Mouse (Mus musculus) embryonic facial prominence, embryonic 13.5 days (tissue): ENCODE measurements around the gene Fancf. TPM values are rescaled to one million over a fixed set of nuclear protein-coding genes. Genes with fewer than 3 reads are reported as not detected.

ENCODE experiments used
- ATAC-seq: fragments of 200-750 bp; cut with Nextera tagmentation; 2 replicates; pipeline ENCODE4 v1.8.0; 2017; ENCODE audit warnings: low read depth; ENCODE audit not compliant: insufficient number of reproducible peaks, insufficient read depth, low FRiP score, low TSS enrichment
- H3K27ac ChIP-seq: fragments of 300-500 bp; sonication (generic); 2 replicates; pipeline ENCODE4 v1.5.1; 2015; ENCODE audit warnings: moderate library complexity, mild to moderate bottlenecking, inconsistent platforms
- H3K27me3 ChIP-seq: fragments of 300-500 bp; sonication (generic); 2 replicates; pipeline ENCODE4 v1.6.1; 2015; ENCODE audit warnings: mild to moderate bottlenecking, inconsistent platforms
- H3K36me3 ChIP-seq: fragments of 300-500 bp; sonication (generic); 2 replicates; pipeline ENCODE4 v1.6.1; 2015; ENCODE audit warnings: mild to moderate bottlenecking, inconsistent platforms
- H3K4me1 ChIP-seq: fragments of 300-500 bp; sonication (generic); 2 replicates; pipeline ENCODE4 v1.6.1; 2015; ENCODE audit warnings: inconsistent platforms
- H3K4me2 ChIP-seq: fragments of 300-500 bp; sonication (generic); 2 replicates; pipeline ENCODE4 v1.6.1; 2015; ENCODE audit warnings: moderate library complexity, mild to moderate bottlenecking, inconsistent platforms
- H3K4me3 ChIP-seq: fragments of 300-500 bp; sonication (generic); 2 replicates; pipeline ENCODE4 v1.5.1; 2015; ENCODE audit warnings: mild to moderate bottlenecking, inconsistent platforms
- H3K9ac ChIP-seq: fragments of 300-500 bp; sonication (generic); 2 replicates; pipeline ENCODE4 v1.6.1; 2015; ENCODE audit warnings: mild to moderate bottlenecking, inconsistent platforms
- H3K9me3 ChIP-seq: fragments of 300-500 bp; sonication (generic); 2 replicates; pipeline ENCODE4 v1.6.1; 2016; ENCODE audit warnings: inconsistent platforms
- WGBS: fragments of 180-500 bp; shearing (Covaris S2); methylation state at CpG from one replicate; pipeline ENCODE4 v1.1.7; 2015; ENCODE audit warnings: mixed read lengths; 5-methylcytosine and 5-hydroxymethylcytosine counted together
- polyA plus RNA-seq: library from polyadenylated mRNA; unstranded; fragments of >200 nt; fragmentation: Nextera tagmentation; extraction: Ambion mirVana; gene quantifications from 2 replicates; pipeline ENCODE4 v1.2.1, GENCODE M21; 2015

Fancf gene
- polyA plus RNA-seq, 1 experiment from 2014 or later = 8.0 TPM

- under 1% methylated on average over 8 of the region's 8 CpGs for WGBS
- H3K27ac ChIP-seq = peak overlapping the region; percentile 95
- peak overlapping the region; percentile 54 for H3K4me3 ChIP-seq
- no peaks in the 10 kb centered on the region for H3K9me3 ChIP-seq
- peak overlapping the region; percentile 91 for H3K4me2 ChIP-seq
- H3K9ac ChIP-seq = peak overlapping the region; percentile 72
- peak; percentile 65; the same call in 1 of the 2 replicates for ATAC-seq
- no peaks in the 10 kb centered on the region for H3K27me3 ChIP-seq
- H3K36me3 ChIP-seq = no peaks in the 10 kb centered on the region
- peaks cover 18% of the 10 kb centered on the region for H3K4me1 ChIP-seq
These were observed 16.7 kb upstream of the Fancf start for GRCm38 (mm10) chr7:51878730-51879129.

GRCm38 (mm10) chr7:51876316-51876715 lies 14.2 kb upstream of the Fancf start:
- peaks cover 18% of the 10 kb centered on the region for H3K4me1 ChIP-seq
- H3K36me3 ChIP-seq = no peaks in the 10 kb centered on the region
- no peak overlapping the region for H3K4me3 ChIP-seq
- no peak overlapping the region for H3K9ac ChIP-seq
- no peaks in the 10 kb centered on the region for H3K27me3 ChIP-seq
- no peak for ATAC-seq
- no peak overlapping the region for H3K27ac ChIP-seq
- H3K9me3 ChIP-seq = no peaks in the 10 kb centered on the region
- no peak overlapping the region for H3K4me2 ChIP-seq

DNA sequence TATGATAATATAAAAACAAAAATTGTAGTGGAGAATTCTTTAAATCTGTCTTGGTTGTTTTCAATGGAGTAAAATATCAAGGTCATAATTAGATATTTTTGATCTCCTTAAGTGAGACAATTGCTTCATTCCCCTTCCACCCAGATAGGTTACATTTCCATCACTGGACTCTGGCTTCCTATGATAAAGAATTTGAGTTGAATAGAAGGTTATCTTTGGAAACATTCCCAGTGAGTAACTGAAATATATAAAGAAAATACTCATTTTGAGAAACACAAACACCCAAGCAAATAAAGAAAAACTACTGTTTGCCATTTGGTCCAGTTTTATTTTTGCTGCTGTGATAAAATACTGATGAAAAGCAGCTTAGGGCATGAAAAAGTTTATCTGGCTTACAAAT lies 10.5 kb upstream of the Fancf start:
- Histone ChIP-seq H3K27me3 (no peaks in the 10 kb centered on the region), H3K9ac (no peak overlapping the region), H3K4me2 (no peak overlapping the region), H3K4me3 (no peak overlapping the region), H3K27ac (no peak overlapping the region), H3K9me3 (no peaks in the 10 kb centered on the region), H3K36me3 (0 out of 2 replicates have a peak, but pooled peaks cover 4% of the 10 kb centered on the region), H3K4me1 (no peaks in the 10 kb centered on the region)
- ATAC-seq = no peak

DNA sequence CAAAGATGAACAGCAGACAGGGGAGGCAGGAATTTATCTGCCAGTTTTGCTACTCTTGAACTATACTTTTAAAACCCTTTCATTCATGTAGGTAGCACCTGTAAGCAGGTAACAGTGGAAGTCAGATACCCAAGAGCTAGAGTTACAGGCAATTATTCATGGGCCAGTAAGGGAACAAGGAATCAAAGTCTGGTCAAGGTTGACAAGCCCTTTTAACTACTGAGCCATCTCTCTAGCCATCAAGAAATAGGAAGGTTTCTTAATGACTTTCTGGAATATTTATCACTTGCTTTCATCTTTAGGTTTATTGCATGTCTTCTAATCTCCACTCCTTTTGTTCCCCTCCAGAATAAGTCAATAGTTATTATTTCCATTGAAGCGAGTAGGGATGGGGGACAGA lies 10.0 kb upstream of the Fancf start:
- Histone ChIP-seq H3K27ac (no peak overlapping the region), H3K9ac (no peak overlapping the region), H3K9me3 (no peaks in the 10 kb centered on the region), H3K27me3 (no peaks in the 10 kb centered on the region), H3K4me2 (no peak overlapping the region), H3K4me1 (no peaks in the 10 kb centered on the region), H3K4me3 (no peak overlapping the region), H3K36me3 (0 out of 2 replicates have a peak, but pooled peaks cover 4% of the 10 kb centered on the region)
- no peak for ATAC-seq
- 83% methylated on average over 1 of the region's 1 CpGs for WGBS

DNA sequence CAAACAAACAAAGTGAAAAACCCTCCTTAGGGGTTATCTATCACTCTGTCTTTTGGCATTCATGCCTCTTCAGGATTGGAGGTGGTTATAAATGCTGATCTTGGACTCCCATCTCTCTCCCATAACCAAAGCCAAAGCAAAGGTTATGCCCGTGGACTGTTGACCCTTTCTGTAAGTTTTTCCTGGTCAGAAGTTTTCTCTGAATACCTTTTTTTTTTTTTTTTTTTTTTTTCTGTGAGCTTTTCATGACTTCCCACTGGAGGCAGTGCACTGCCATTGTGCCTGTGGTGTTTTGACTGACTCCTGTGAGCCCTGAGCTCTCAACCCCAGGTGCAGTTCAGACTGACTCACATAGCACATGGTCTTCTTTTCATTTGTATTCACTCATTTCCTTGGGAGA lies 5.9 kb upstream of the Fancf start:
- Histone ChIP-seq H3K9me3 (no peaks in the 10 kb centered on the region), H3K4me3 (no peak overlapping the region), H3K27me3 (no peaks in the 10 kb centered on the region), H3K4me2 (no peak overlapping the region), H3K9ac (no peak overlapping the region), H3K36me3 (0 out of 2 replicates have a peak, but pooled peaks cover 4% of the 10 kb centered on the region), H3K27ac (no peak overlapping the region), H3K4me1 (peaks cover 8% of the 10 kb centered on the region; the same call in 1 of the 2 replicates)
- WGBS = 97% methylated on average over 1 of the region's 1 CpGs
- ATAC-seq = no peak

- Histone ChIP-seq H3K27me3 (no peaks in the 10 kb centered on the region), H3K27ac (no peak overlapping the region), H3K36me3 (0 out of 2 replicates have a peak, but pooled peaks cover 4% of the 10 kb centered on the region), H3K9me3 (no peaks in the 10 kb centered on the region), H3K4me3 (no peak overlapping the region), H3K9ac (no peak overlapping the region), H3K4me1 (peaks cover 19% of the 10 kb centered on the region), H3K4me2 (no peak overlapping the region)
- no peak for ATAC-seq
- 45% methylated on average over 1 of the region's 1 CpGs for WGBS
These were observed 3.3 kb upstream of the Fancf start for GRCm38 (mm10) chr7:51865336-51865735.

GRCm38 (mm10) chr7:51862842-51863241 lies 775 bp upstream of the Fancf start:
- Histone ChIP-seq H3K9me3 (no peaks in the 10 kb centered on the region), H3K27ac (no peak overlapping the region), H3K9ac (peak overlapping the region; percentile 91; the same call in 1 of the 2 replicates), H3K4me1 (peaks cover 19% of the 10 kb centered on the region), H3K4me3 (peak overlapping the region; percentile 74), H3K4me2 (peak overlapping the region; percentile 61), H3K36me3 (peaks cover 9% of the 10 kb centered on the region; the same call in 1 of the 2 replicates), H3K27me3 (no peaks in the 10 kb centered on the region)
- 53% methylated on average over 3 of the region's 3 CpGs for WGBS
- no peak for ATAC-seq

DNA sequence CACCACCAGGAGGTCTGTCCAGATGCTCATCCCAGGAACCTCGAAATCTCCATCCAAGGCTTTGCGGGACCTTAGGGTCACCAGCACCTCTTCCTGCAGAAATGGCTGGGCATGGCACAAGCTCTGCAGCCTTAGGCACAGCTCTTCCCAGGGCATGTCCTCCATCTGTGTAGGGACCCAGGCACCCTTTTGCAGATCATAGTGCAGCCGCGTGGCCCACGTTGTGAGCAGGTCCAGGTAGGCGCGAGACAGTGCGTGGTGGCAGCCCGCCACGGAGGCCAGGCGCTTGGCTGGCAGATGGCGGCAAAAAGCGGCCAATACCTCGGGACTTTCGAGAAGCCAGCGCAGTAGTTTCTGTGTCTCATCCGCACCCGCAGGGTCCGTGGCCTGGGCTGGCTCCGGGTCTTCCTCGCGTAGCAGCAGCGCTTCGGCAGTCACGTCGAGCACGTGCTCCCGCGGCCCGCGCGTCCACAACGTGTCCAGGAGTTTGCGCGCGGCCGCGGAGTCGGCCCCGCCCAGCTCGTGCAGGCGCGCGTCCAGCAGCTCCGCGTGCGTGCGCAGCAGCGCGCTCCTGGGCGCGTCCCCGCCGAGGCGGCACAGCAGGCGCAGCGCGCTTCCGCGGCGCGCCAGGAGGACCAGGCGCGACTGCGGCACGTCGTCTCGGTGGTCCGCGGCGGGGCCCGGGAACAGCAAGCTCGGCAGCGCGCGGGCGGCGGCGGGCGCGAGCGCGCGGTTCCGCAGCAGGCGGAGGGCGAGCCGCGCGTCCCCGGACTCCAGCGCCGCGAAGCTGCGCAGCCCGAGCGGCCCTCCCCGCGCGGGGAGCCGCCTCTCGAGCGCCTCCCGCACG lies 594 bp downstream of the Fancf start, which contains the start of gene Gas2:
Gene Gas2, plus strand, starts transcription at position 766 of the 847 bp plus-strand sequence.
- peak within 1 kb of the TSS; percentile 91 for H3K9ac ChIP-seq
- H3K4me1 ChIP-seq = peaks cover 19% of the 10 kb centered on the region
- H3K36me3 ChIP-seq = peaks cover 15% of the 10 kb centered on the region
- H3K4me3 ChIP-seq = peak within 1 kb of the TSS; percentile 74
- ATAC-seq = peak; percentile 89
- H3K4me2 ChIP-seq = peak within 1 kb of the TSS; percentile 61
- H3K27ac ChIP-seq = peak within 1 kb of the TSS; percentile 98
- H3K27me3 ChIP-seq = no peaks in the 10 kb centered on the region
- no peaks in the 10 kb centered on the region for H3K9me3 ChIP-seq
- 8% methylated on average over 90 of the region's 105 CpGs for WGBS

DNA sequence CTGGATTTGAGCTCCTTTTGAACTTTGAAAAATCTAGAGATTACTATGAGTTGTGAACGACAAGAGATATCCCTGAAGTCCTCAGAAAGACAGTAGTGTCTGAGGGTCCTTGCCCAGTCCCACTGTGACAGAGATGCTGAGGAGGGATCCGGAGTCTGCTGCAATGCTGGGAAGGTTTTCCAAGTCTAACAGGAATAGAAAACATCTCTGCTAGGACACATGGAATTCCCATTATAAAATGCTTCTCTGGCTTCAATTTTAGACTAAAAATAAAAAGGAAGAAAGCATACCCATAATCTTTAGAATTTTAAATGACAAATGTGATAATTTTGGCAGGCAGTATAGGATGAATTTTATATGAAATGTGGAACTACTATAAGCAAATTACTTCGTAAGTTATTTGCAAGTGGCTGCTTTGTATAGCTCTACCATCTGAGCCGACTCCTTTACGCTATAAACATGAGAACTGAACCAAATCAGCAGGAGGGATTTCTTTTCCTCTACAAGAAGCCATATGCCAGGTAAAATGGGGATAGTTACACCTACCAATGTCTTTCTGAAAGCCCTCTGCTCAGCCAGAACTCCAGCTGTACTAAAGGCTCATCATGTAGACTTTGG lies 10.1 kb downstream of the Fancf start:
- H3K4me1 ChIP-seq = no peaks in the 10 kb centered on the region
- no peak overlapping the region for H3K4me2 ChIP-seq
- no peaks in the 10 kb centered on the region for H3K9me3 ChIP-seq
- H3K4me3 ChIP-seq = no peak overlapping the region
- ATAC-seq = no peak
- no peaks in the 10 kb centered on the region for H3K36me3 ChIP-seq
- H3K27me3 ChIP-seq = no peaks in the 10 kb centered on the region
- no peak overlapping the region for H3K9ac ChIP-seq
- 89% methylated on average over 5 of the region's 5 CpGs for WGBS
- H3K27ac ChIP-seq = no peak overlapping the region

GRCm38 (mm10) chr7:51850877-51851276 lies 11.2 kb downstream of the Fancf start:
- H3K9ac ChIP-seq = no peak overlapping the region
- no peaks in the 10 kb centered on the region for H3K36me3 ChIP-seq
- no peaks in the 10 kb centered on the region for H3K27me3 ChIP-seq
- no peak overlapping the region for H3K4me2 ChIP-seq
- 83% methylated on average over 6 of the region's 6 CpGs for WGBS
- no peak overlapping the region for H3K27ac ChIP-seq
- no peaks in the 10 kb centered on the region for H3K4me1 ChIP-seq
- H3K9me3 ChIP-seq = no peaks in the 10 kb centered on the region
- no peak overlapping the region for H3K4me3 ChIP-seq
- ATAC-seq = no peak

GRCm38 (mm10) chr7:51840515-51840914 lies 21.6 kb downstream of the Fancf start:
- Histone ChIP-seq H3K9me3 (0 out of 2 replicates have a peak, but pooled peaks cover 6% of the 10 kb centered on the region), H3K27me3 (no peaks in the 10 kb centered on the region), H3K36me3 (no peaks in the 10 kb centered on the region), H3K9ac (no peak overlapping the region), H3K4me1 (0 out of 2 replicates have a peak, but pooled peaks cover 4% of the 10 kb centered on the region), H3K27ac (no peak overlapping the region), H3K4me2 (no peak overlapping the region), H3K4me3 (no peak overlapping the region)
- WGBS = 69% methylated on average over 7 of the region's 7 CpGs
- no peak for ATAC-seq

GRCm38 (mm10) chr7:51831917-51832316 lies 30.1 kb downstream of the Fancf start:
- no peak overlapping the region for H3K9ac ChIP-seq
- H3K4me3 ChIP-seq = no peak overlapping the region
- H3K4me1 ChIP-seq = no peaks in the 10 kb centered on the region
- no peaks in the 10 kb centered on the region for H3K9me3 ChIP-seq
- H3K36me3 ChIP-seq = no peaks in the 10 kb centered on the region
- H3K27ac ChIP-seq = no peak overlapping the region
- no peak for ATAC-seq
- WGBS = 41% methylated on average over 7 of the region's 7 CpGs
- no peaks in the 10 kb centered on the region for H3K27me3 ChIP-seq
- no peak overlapping the region for H3K4me2 ChIP-seq
